Mouse (Mus musculus) midbrain, postnatal 0 days (tissue): Measurements from ENCODE around the gene Dpp3. TPM values are rescaled to one million over a fixed set of nuclear protein-coding genes. Genes with fewer than 3 reads are reported as not detected.

ENCODE experiments used
- ATAC-seq: fragments of 200-750 bp; cut with Nextera tagmentation; 2 replicates; pipeline ENCODE4 v1.8.0; 2017; ENCODE audit warnings: moderate number of reproducible peaks, mild to moderate bottlenecking, moderate TSS enrichment, moderate library complexity; ENCODE audit not compliant: low FRiP score
- DNase-seq: peaks from one replicate; pipeline ENCODE4 v3.0.0-alpha.2; 2015; ENCODE audit warnings: low spot score
- H3K27ac ChIP-seq: fragments of 300-500 bp; sonication (generic); 2 replicates; pipeline ENCODE4 v1.5.1; 2014; ENCODE audit warnings: low read depth, mild to moderate bottlenecking, low read length, mixed read lengths
- H3K27me3 ChIP-seq: fragments of 300-500 bp; sonication (generic); 2 replicates; pipeline ENCODE4 v1.6.1; 2014; ENCODE audit warnings: low read length, control low read depth, mixed read lengths; ENCODE audit not compliant: insufficient read depth
- H3K36me3 ChIP-seq: fragments of 300-500 bp; sonication (generic); 2 replicates; pipeline ENCODE4 v1.6.1; 2014; ENCODE audit warnings: low read length, control low read depth, mixed read lengths; ENCODE audit not compliant: insufficient read depth
- H3K4me1 ChIP-seq: fragments of 300-500 bp; sonication (generic); 2 replicates; pipeline ENCODE4 v1.6.1; 2014; ENCODE audit warnings: mild to moderate bottlenecking, control low read depth, antibody characterized with exemption, low read length, mixed read lengths; ENCODE audit not compliant: insufficient read depth
- H3K4me2 ChIP-seq: fragments of 300-500 bp; sonication (generic); 2 replicates; pipeline ENCODE4 v1.6.1; 2014; ENCODE audit warnings: low read depth, mild to moderate bottlenecking, low read length, mixed read lengths; ENCODE audit not compliant: poor library complexity, severe bottlenecking
- H3K4me3 ChIP-seq: fragments of 300-500 bp; sonication (generic); 2 replicates; pipeline ENCODE4 v1.5.1; 2014; ENCODE audit warnings: low read depth, mild to moderate bottlenecking, low read length, moderate library complexity
- H3K9ac ChIP-seq: fragments of 300-500 bp; sonication (generic); replicated peaks from 2 replicates; pipeline ENCODE4 v1.6.1; 2014; ENCODE audit warnings: mild to moderate bottlenecking, low read length, moderate library complexity, mixed read lengths; ENCODE audit not compliant: poor library complexity, severe bottlenecking
- H3K9me3 ChIP-seq: fragments of 300-500 bp; sonication (generic); 2 replicates; pipeline ENCODE4 v1.6.1; 2016; ENCODE audit warnings: low read length, control low read depth
- CTCF ChIP-seq: IDR thresholded peaks from 2 replicates; pipeline ENCODE4 v1.5.1; 2016; ENCODE audit warnings: antibody characterized with exemption, mild to moderate bottlenecking
- WGBS: fragments of 180-500 bp; shearing (Covaris S2); extraction: QIAGEN DNeasy Blood & Tissue Kit; methylation state at CpG from one replicate; pipeline ENCODE4 v1.1.7; 2014; 5-methylcytosine and 5-hydroxymethylcytosine counted together
- polyA plus RNA-seq: library from polyadenylated mRNA; unstranded; fragments of >200 nt; fragmentation: Nextera tagmentation; extraction: Ambion mirVana; gene quantifications from 2 replicates; pipeline ENCODE4 v1.2.1, GENCODE M21; 2015
- total RNA-seq: library from RNA; depleted of rRNA; stranded (reverse); fragments of >200 nt; gene quantifications from 2 replicates; pipeline ENCODE4 v1.2.3, GENCODE M21; 2014

Gene Dpp3
- total and polyA plus RNA-seq, 2 experiments from 2014 or later: 84.6 to 87.7 TPM

- peaks cover 27% of the 10 kb centered on the region for H3K36me3 ChIP-seq
- no peak for ATAC-seq
- H3K9ac ChIP-seq: no peak overlapping the region
- H3K4me3 ChIP-seq: no peak overlapping the region
- no peaks in the 10 kb centered on the region for H3K27me3 ChIP-seq
- no peak overlapping the region for H3K4me2 ChIP-seq
- WGBS: 86% methylated on average over 3 of the region's 3 CpGs
- no peak for TF ChIP-seq CTCF
- no peaks in the 10 kb centered on the region for H3K9me3 ChIP-seq
- DNase-seq: no peak
- no peak overlapping the region for H3K27ac ChIP-seq
- no peaks in the 10 kb centered on the region for H3K4me1 ChIP-seq
Observed at GRCm38 (mm10) chr19:4899888-4900287, 28.2 kb downstream of the Dpp3 start.

- H3K4me3 ChIP-seq: no peak overlapping the region
- 80% methylated on average over 9 of the region's 9 CpGs for WGBS
- no peak overlapping the region for H3K9ac ChIP-seq
- DNase-seq (no peak), ATAC-seq (no peak)
- H3K27ac ChIP-seq: no peak overlapping the region
- peaks cover 36% of the 10 kb centered on the region for H3K36me3 ChIP-seq
- H3K4me1 ChIP-seq: no peaks in the 10 kb centered on the region
- no peak overlapping the region for H3K4me2 ChIP-seq
- no peaks in the 10 kb centered on the region for H3K9me3 ChIP-seq
- TF ChIP-seq CTCF: no peak
- H3K27me3 ChIP-seq: no peaks in the 10 kb centered on the region
Observed at GRCm38 (mm10) chr19:4898972-4899371, 29.1 kb downstream of the Dpp3 start.

- Histone ChIP-seq H3K9me3 (no peaks in the 10 kb centered on the region), H3K27ac (no peak overlapping the region), H3K9ac (no peak overlapping the region), H3K4me2 (no peak overlapping the region), H3K4me1 (no peaks in the 10 kb centered on the region), H3K36me3 (peaks cover 33% of the 10 kb centered on the region), H3K27me3 (no peaks in the 10 kb centered on the region), H3K4me3 (no peak overlapping the region)
- ATAC-seq (no peak), DNase-seq (no peak)
- WGBS: 49% methylated on average over 21 of the region's 21 CpGs
- no peak for TF ChIP-seq CTCF
Observed at GRCm38 (mm10) chr19:4896780-4897520, 31.1 kb downstream of the Dpp3 start.

GRCm38 (mm10) chr19:4891798-4892197, 36.3 kb downstream of the Dpp3 start:
- 75% methylated on average over 3 of the region's 3 CpGs for WGBS
- Histone ChIP-seq H3K9ac (no peak overlapping the region), H3K9me3 (no peaks in the 10 kb centered on the region), H3K4me2 (no peak overlapping the region), H3K27ac (no peak overlapping the region), H3K36me3 (peaks cover 43% of the 10 kb centered on the region), H3K4me1 (no peaks in the 10 kb centered on the region), H3K4me3 (no peak overlapping the region), H3K27me3 (no peaks in the 10 kb centered on the region)
- no peak for TF ChIP-seq CTCF
- ATAC-seq: no peak
- no peak for DNase-seq

- DNase-seq (no peak), ATAC-seq (no peak)
- no peak for TF ChIP-seq CTCF
- no peaks in the 10 kb centered on the region for H3K9me3 ChIP-seq
- H3K27ac ChIP-seq: no peak overlapping the region
- no peak overlapping the region for H3K4me3 ChIP-seq
- no peaks in the 10 kb centered on the region for H3K27me3 ChIP-seq
- peaks cover 43% of the 10 kb centered on the region for H3K36me3 ChIP-seq
- WGBS: 90% methylated on average over 10 of the region's 10 CpGs
- H3K4me1 ChIP-seq: no peaks in the 10 kb centered on the region
- no peak overlapping the region for H3K9ac ChIP-seq
- no peak overlapping the region for H3K4me2 ChIP-seq
Observed at GRCm38 (mm10) chr19:4889791-4890190, 38.3 kb downstream of the Dpp3 start.

GRCm38 (mm10) chr19:4883961-4884360, 44.1 kb downstream of the Dpp3 start:
- no peaks in the 10 kb centered on the region for H3K27me3 ChIP-seq
- peaks cover 6% of the 10 kb centered on the region; the same call in 1 of the 2 replicates for H3K36me3 ChIP-seq
- no peaks in the 10 kb centered on the region for H3K9me3 ChIP-seq
- H3K4me3 ChIP-seq: no peak overlapping the region
- no peak overlapping the region for H3K4me2 ChIP-seq
- H3K4me1 ChIP-seq: no peaks in the 10 kb centered on the region
- no peak for DNase-seq
- H3K27ac ChIP-seq: no peak overlapping the region
- no peak for ATAC-seq
- no peak for TF ChIP-seq CTCF
- no peak overlapping the region for H3K9ac ChIP-seq
- 92% methylated on average over 4 of the region's 4 CpGs for WGBS
